Mouse (Mus musculus) liver, postnatal 0 days (tissue): ENCODE measurements around the gene Ccdc6.

ENCODE experiments used
- CTCF ChIP-seq: sonication (generic); IDR thresholded peaks from 2 replicates; pipeline ENCODE4 v1.5.1; 2016; ENCODE audit warnings: antibody characterized with exemption, low read depth
- EP300 ChIP-seq: IDR thresholded peaks from 2 replicates; pipeline ENCODE4 v1.6.1; 2016; ENCODE audit warnings: antibody characterized with exemption, low read depth, mild to moderate bottlenecking

DNA sequence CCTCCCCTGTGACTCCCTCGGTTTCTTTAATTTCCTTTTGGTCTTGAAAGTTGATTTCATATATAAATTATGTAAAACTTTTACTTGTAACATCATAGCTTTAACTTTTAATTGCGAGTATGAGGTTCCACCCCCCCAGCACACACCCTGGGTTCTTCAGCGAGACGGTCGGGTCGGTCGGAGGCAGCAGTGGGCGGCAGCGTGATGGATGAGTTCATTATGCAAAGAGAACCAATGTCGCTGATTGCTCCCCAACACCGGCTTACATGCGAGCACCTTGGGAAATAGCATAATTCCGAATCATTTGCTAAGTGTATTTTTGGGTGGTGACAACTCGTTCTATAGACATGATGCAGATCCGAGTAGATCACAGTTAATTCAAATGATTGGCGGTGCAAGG is 56.9 kb downstream of the Ccdc6 start:
- TF ChIP-seq EP300, result no peak
- no peak for TF ChIP-seq CTCF
